Mouse (Mus musculus): ENCODE measurements around the gene Flvcr2.

DNA sequence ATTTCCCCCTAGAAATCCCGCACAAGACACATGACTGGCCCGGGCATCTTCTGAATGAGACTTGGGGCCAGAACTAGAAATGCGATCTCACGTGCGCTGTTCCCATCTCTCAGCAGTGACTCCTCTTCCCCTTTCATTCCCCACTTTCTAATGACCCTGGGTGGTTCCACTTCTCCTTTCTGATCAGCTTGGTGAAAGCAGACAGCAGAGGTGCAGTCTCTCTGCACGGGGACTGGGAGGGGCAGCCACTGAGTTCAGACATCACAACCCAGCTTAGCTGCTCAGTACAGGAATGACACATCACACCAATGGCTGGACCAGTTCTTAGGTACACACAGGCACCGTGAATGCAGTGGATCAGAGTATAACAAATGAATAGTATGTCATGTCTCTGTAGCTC lies 35.6 kb upstream of the Flvcr2 start:
- TF ChIP-seq CTCF (IDR thresholded peaks at IDR 0.05; ENCODE audit: low read depth) (no peak), EP300 (optimal IDR thresholded peaks at IDR 0.05) (no peak)

Data from stomach, postnatal 0 days (tissue).